Mouse (Mus musculus) MEL (cell line): ENCODE data around the gene Gprc5d. TPM values are rescaled to one million over a fixed set of nuclear protein-coding genes. Genes with fewer than 3 reads are reported as not detected.

Source experiments
- DNase-seq: peaks from one replicate; pipeline ENCODE4 v3.0.0; 2011; ENCODE audit warnings: low read depth, low spot score
- H3K27ac ChIP-seq: 2 replicates; pipeline ENCODE4 v1.5.1; 2012; ENCODE audit warnings: low read depth, mild to moderate bottlenecking, control low read depth, low read length, moderate library complexity; ENCODE audit not compliant: control insufficient read depth
- H3K27me3 ChIP-seq, 2 experiments: fragments of 150-350 bp in 1 of 2; sonication (generic) in 1 of 2; 2 replicates each; pipeline ENCODE4 v1.6.1; 2012; ENCODE audit warnings: low read length in 2 of 2, mild to moderate bottlenecking in 2 of 2, improper control_type of control experiment in 1 of 2, moderate library complexity in 1 of 2; ENCODE audit not compliant: insufficient read depth in 2 of 2, control insufficient read depth in 1 of 2
- H3K36me3 ChIP-seq, 2 experiments: 2 replicates each; pipeline ENCODE4 v1.6.1; 2012 to 2014; ENCODE audit warnings: low read length in 2 of 2, improper control_type of control experiment in 1 of 2, inconsistent platforms in 1 of 2, mild to moderate bottlenecking in 1 of 2; ENCODE audit not compliant: insufficient read depth in 2 of 2, control insufficient read depth in 1 of 2
- H3K4me1 ChIP-seq, 2 experiments: fragments of 150-350 bp in 1 of 2; sonication (generic) in 1 of 2; 2 replicates each; pipeline ENCODE4 v1.6.1; 2012; ENCODE audit warnings: low read length in 2 of 2, improper control_type of control experiment in 1 of 2, mild to moderate bottlenecking in 1 of 2; ENCODE audit not compliant: insufficient read depth in 2 of 2, control insufficient read depth in 1 of 2
- H3K4me3 ChIP-seq, 2 experiments: fragments of 150-350 bp in 1 of 2; sonication (generic) in 1 of 2; 2 replicates each; pipeline ENCODE4 v1.5.1; 2012; ENCODE audit warnings: low read depth in 2 of 2, low read length in 2 of 2, mild to moderate bottlenecking in 2 of 2, moderate library complexity in 2 of 2, control low read depth in 1 of 2, improper control_type of control experiment in 1 of 2; ENCODE audit not compliant: control insufficient read depth in 1 of 2, insufficient read depth in 1 of 2
- H3K79me2 ChIP-seq: 2 replicates; pipeline ENCODE4 v1.6.1; 2012; ENCODE audit warnings: mild to moderate bottlenecking, low read length, moderate library complexity; ENCODE audit not compliant: control insufficient read depth, poor library complexity, insufficient read depth
- H3K9ac ChIP-seq: 2 replicates; pipeline ENCODE4 v1.6.1; 2012; ENCODE audit warnings: low read depth, mild to moderate bottlenecking, control low read depth, low read length, moderate library complexity; ENCODE audit not compliant: control insufficient read depth, poor library complexity, severe bottlenecking
- H3K9me3 ChIP-seq: fragments of 150-350 bp; sonication (generic); replicated peaks from 2 replicates; pipeline ENCODE4 v1.6.1; 2012; ENCODE audit warnings: mild to moderate bottlenecking, low read length, improper control_type of control experiment, moderate library complexity; ENCODE audit not compliant: insufficient read depth
- BHLHE40 ChIP-seq: IDR thresholded peaks from 2 replicates; pipeline ENCODE4 v1.6.1; 2012; ENCODE audit warnings: low read depth, mild to moderate bottlenecking, inconsistent platforms, low read length, improper control_type of control experiment, borderline replicate concordance
- CTCF ChIP-seq, 3 experiments: IDR thresholded peaks in 2 of 3; conservative IDR thresholded peaks in 1 of 3; 2 replicates each; pipeline ENCODE4 v1.5.1; 2011 to 2012; ENCODE audit warnings: low read length in 3 of 3, low read depth in 2 of 3, mild to moderate bottlenecking in 2 of 3, improper control_type of control experiment in 1 of 3, inconsistent platforms in 1 of 3, mixed read lengths in 1 of 3, moderate library complexity in 1 of 3; ENCODE audit not compliant: control insufficient read depth in 1 of 3, insufficient read depth in 1 of 3, poor library complexity in 1 of 3, severe bottlenecking in 1 of 3
- GABPA ChIP-seq: IDR thresholded peaks from 2 replicates; pipeline ENCODE4 v1.6.1; 2012; ENCODE audit warnings: low read depth, mild to moderate bottlenecking, inconsistent platforms, low read length, improper control_type of control experiment, moderate library complexity
- KAT2A ChIP-seq: conservative IDR thresholded peaks from 2 replicates; pipeline ENCODE4 v1.6.1; 2012; ENCODE audit warnings: low read depth, low read length, improper control_type of control experiment, inconsistent platforms
- POLR2A ChIP-seq, 2 experiments: IDR thresholded peaks; 2 replicates each; pipeline ENCODE4 v1.6.1; 2011 to 2012; ENCODE audit warnings: low read length in 2 of 2, mild to moderate bottlenecking in 2 of 2, control low read depth in 1 of 2, improper control_type of control experiment in 1 of 2, low read depth in 1 of 2, moderate library complexity in 1 of 2; ENCODE audit not compliant: control insufficient read depth in 1 of 2, insufficient read depth in 1 of 2, poor library complexity in 1 of 2
- POLR2AphosphoS5 ChIP-seq: IDR thresholded peaks from 2 replicates; pipeline ENCODE4 v1.6.1; 2012; ENCODE audit warnings: low read depth, borderline replicate concordance, mild to moderate bottlenecking, inconsistent platforms, low read length, moderate library complexity, mixed read lengths
- RAD21 ChIP-seq: IDR thresholded peaks from 2 replicates; pipeline ENCODE4 v1.6.1; 2011; ENCODE audit warnings: mild to moderate bottlenecking, low read depth, low read length, improper control_type of control experiment
- SMC3 ChIP-seq: IDR thresholded peaks from 2 replicates; pipeline ENCODE4 v1.6.1; 2011; ENCODE audit warnings: low read depth, low read length, improper control_type of control experiment
- TBP ChIP-seq: IDR thresholded peaks from 2 replicates; pipeline ENCODE4 v1.8.0; 2011; ENCODE audit warnings: low read depth, low read length, improper control_type of control experiment
- TCF12 ChIP-seq: IDR thresholded peaks from 2 replicates; pipeline ENCODE4 v1.6.1; 2014; ENCODE audit warnings: low read depth, mild to moderate bottlenecking, inconsistent platforms, low read length, improper control_type of control experiment, moderate library complexity
- UBTF ChIP-seq: IDR thresholded peaks from 2 replicates; pipeline ENCODE4 v1.6.1; 2012; ENCODE audit warnings: low read depth, mild to moderate bottlenecking, inconsistent platforms, low read length, improper control_type of control experiment, moderate library complexity, borderline replicate concordance; ENCODE audit not compliant: insufficient read depth
- USF1 ChIP-seq: IDR thresholded peaks from 2 replicates; pipeline ENCODE4 v1.6.1; 2014; ENCODE audit warnings: low read depth, mild to moderate bottlenecking, inconsistent platforms, low read length, improper control_type of control experiment, moderate library complexity
- ZC3H11A ChIP-seq: IDR thresholded peaks from 2 replicates; pipeline ENCODE4 v1.6.1; 2012; ENCODE audit warnings: low read depth, mild to moderate bottlenecking, inconsistent platforms, low read length, improper control_type of control experiment
- ZMIZ1 ChIP-seq: IDR thresholded peaks from 2 replicates; pipeline ENCODE4 v1.6.1; 2012; ENCODE audit warnings: low read depth, mild to moderate bottlenecking, inconsistent platforms, low read length, improper control_type of control experiment, moderate library complexity
- ZNF384 ChIP-seq: IDR thresholded peaks from 2 replicates; pipeline ENCODE4 v1.6.1; 2012; ENCODE audit warnings: low read depth, mild to moderate bottlenecking, inconsistent platforms, low read length, improper control_type of control experiment
- polyA plus RNA-seq, 2 experiments: library from polyadenylated mRNA; stranded (reverse) in 1 of 2; unstranded in 1 of 2; fragments of >175 nt in 1 of 2; fragments of >200 nt in 1 of 2; gene quantifications; 2 replicates each; pipeline versions ENCODE4 v1.2.1 to v1.2.4; 2012; ENCODE audit warnings: low replicate concordance in 2 of 2, low read depth in 1 of 2; ENCODE audit not compliant: insufficient read length in 2 of 2, insufficient read depth in 1 of 2, missing spikeins in 1 of 2
- total RNA-seq: library from RNA; depleted of rRNA; stranded (reverse); fragments of 300-350 nt; gene quantifications from 2 replicates; pipeline ENCODE4 v1.2.3, GENCODE M21; 2012

Gprc5d gene
- total and polyA plus RNA-seq, 3 experiments: not detected

- no peaks in the 10 kb centered on the region for H3K4me1 ChIP-seq
- no peaks in the 10 kb centered on the region for H3K36me3 ChIP-seq
- H3K9me3 ChIP-seq: no peaks in the 10 kb centered on the region
These were observed 28.3 kb downstream of the Gprc5d start for GRCm38 (mm10) chr6:135089786-135090185.

GRCm38 (mm10) chr6:135087721-135088451 is 30.2 kb downstream of the Gprc5d start:
- DNase-seq: peak; percentile 73
- Histone ChIP-seq H3K79me2 (no peaks in the 10 kb centered on the region), H3K27ac (no peak overlapping the region), H3K4me1 (no peaks in the 10 kb centered on the region), H3K9ac (no peak overlapping the region), H3K27me3 (no peaks in the 10 kb centered on the region), H3K4me3 (no peak overlapping the region), H3K9me3 (no peaks in the 10 kb centered on the region), H3K36me3 (no peaks in the 10 kb centered on the region)
- TF ChIP-seq KAT2A (no peak), USF1 (0 out of 2 replicates have a peak, but pooled peaks have one; percentile 44), TBP (no peak), CTCF (IDR thresholded peaks at IDR 0.05 in 2 of 3, conservative IDR thresholded peaks at IDR 0.05 in 1 of 3; ENCODE audit: control insufficient read depth in 1 of 3, insufficient read depth in 1 of 3, low read depth in 2 of 3, low read length in 3 of 3, poor library complexity in 1 of 3, severe bottlenecking in 1 of 3) (peak; percentile 71 to 94 (median 85)), BHLHE40 (peak; percentile 51; the same call in 1 of the 2 replicates), SMC3 (peak; percentile 89), RAD21 (peak; percentile 98), UBTF (no peak), ZC3H11A (peak; percentile 85)

More at GRCm38 (mm10) chr6:135089786-135090185, 28.3 kb downstream of the Gprc5d start:
- DNase-seq: no peak
- Histone ChIP-seq H3K4me3 (no peak overlapping the region), H3K79me2 (no peaks in the 10 kb centered on the region), H3K9ac (no peak overlapping the region), H3K27me3 (no peaks in the 10 kb centered on the region)
- TF ChIP-seq POLR2A (IDR thresholded peaks at IDR 0.05; ENCODE audit: control insufficient read depth in 1 of 2, insufficient read depth in 1 of 2, low read depth in 1 of 2, low read length in 2 of 2, poor library complexity in 1 of 2) (no peak), GABPA (no peak), POLR2AphosphoS5 (no peak), CTCF (IDR thresholded peaks at IDR 0.05 in 2 of 3, conservative IDR thresholded peaks at IDR 0.05 in 1 of 3; ENCODE audit: control insufficient read depth in 1 of 3, insufficient read depth in 1 of 3, low read depth in 2 of 3, low read length in 3 of 3, poor library complexity in 1 of 3, severe bottlenecking in 1 of 3) (peak in 2 of 3 experiments; percentile 14 to 19; a peak in 1 of 6 replicates), ZMIZ1 (no peak), ZNF384 (no peak), SMC3 (peak; percentile 10; the same call in 1 of the 2 replicates), TCF12 (no peak)
- TF ChIP-seq, all 39 proteins: peak for 2
- no peak overlapping the region for H3K27ac ChIP-seq
